Mouse (Mus musculus) heart, embryonic 14.5 days (tissue): Measurements from ENCODE around the gene Gm37240. TPM values are rescaled to one million over a fixed set of nuclear protein-coding genes. Genes with fewer than 3 reads are reported as not detected.
"Not testable (repeated sequence)": the region's sequence is repeated elsewhere in the genome, so short reads cannot be mapped to it uniquely, and the experiment has no call there.

Experiments
- ATAC-seq: fragments of 200-750 bp; cut with Nextera tagmentation; 2 replicates; pipeline ENCODE4 v1.8.0; 2017; ENCODE audit warnings: low read depth, moderate TSS enrichment; ENCODE audit not compliant: insufficient number of reproducible peaks, insufficient read depth, low FRiP score
- H3K27ac ChIP-seq, 2 experiments: fragments of 200-500 bp in 1 of 2; fragments of 300-500 bp in 1 of 2; sonication (generic) in 1 of 2; replicated peaks in 1 of 2; 2 replicates each; pipeline ENCODE4 v1.5.1; 2012 to 2014; ENCODE audit warnings: low read depth in 2 of 2, low read length in 2 of 2, control low read depth in 1 of 2, mild to moderate bottlenecking in 1 of 2, mixed read lengths in 1 of 2; ENCODE audit not compliant: control insufficient read depth in 1 of 2, insufficient read depth in 1 of 2
- H3K27me3 ChIP-seq: fragments of 300-500 bp; sonication (generic); 2 replicates; pipeline ENCODE4 v1.6.1; 2014; ENCODE audit warnings: mild to moderate bottlenecking, low read length, control low read depth; ENCODE audit not compliant: control insufficient read depth, insufficient read depth
- H3K36me3 ChIP-seq: fragments of 300-500 bp; sonication (generic); 2 replicates; pipeline ENCODE4 v1.6.1; 2014; ENCODE audit warnings: mild to moderate bottlenecking, control low read depth, low read length, mixed read lengths; ENCODE audit not compliant: control insufficient read depth, insufficient read depth
- H3K4me1 ChIP-seq, 2 experiments: fragments of 200-500 bp in 1 of 2; fragments of 300-500 bp in 1 of 2; sonication (generic) in 1 of 2; 2 replicates each; pipeline ENCODE4 v1.6.1; 2012 to 2014; ENCODE audit warnings: low read length in 2 of 2, control low read depth in 1 of 2, mixed read lengths in 1 of 2; ENCODE audit not compliant: control insufficient read depth in 2 of 2, insufficient read depth in 2 of 2
- H3K4me2 ChIP-seq: fragments of 300-500 bp; sonication (generic); 2 replicates; pipeline ENCODE4 v1.6.1; 2014; ENCODE audit warnings: mild to moderate bottlenecking, low read length
- H3K4me3 ChIP-seq, 2 experiments: fragments of 200-500 bp in 1 of 2; fragments of 300-500 bp in 1 of 2; sonication (generic) in 1 of 2; 2 replicates each; pipeline ENCODE4 v1.5.1; 2012 to 2014; ENCODE audit warnings: low read length in 2 of 2, mild to moderate bottlenecking in 2 of 2, control low read depth in 1 of 2, low read depth in 1 of 2, moderate library complexity in 1 of 2; ENCODE audit not compliant: control insufficient read depth in 1 of 2, insufficient read depth in 1 of 2
- H3K9ac ChIP-seq: fragments of 300-500 bp; sonication (generic); 2 replicates; pipeline ENCODE4 v1.6.1; 2014; ENCODE audit warnings: mild to moderate bottlenecking, low read length
- H3K9me3 ChIP-seq: fragments of 300-500 bp; sonication (generic); 2 replicates; pipeline ENCODE4 v1.6.1; 2016; ENCODE audit warnings: low read length, control low read depth; ENCODE audit not compliant: control insufficient read depth
- WGBS: fragments of 180-500 bp; shearing (Covaris S2); extraction: QIAGEN DNeasy Blood & Tissue Kit; methylation state at CpG from one replicate; pipeline ENCODE4 v1.1.7; 2014; 5-methylcytosine and 5-hydroxymethylcytosine counted together
- polyA plus RNA-seq: library from polyadenylated mRNA; unstranded; fragments of >200 nt; fragmentation: Nextera tagmentation; extraction: Ambion mirVana; gene quantifications from 2 replicates; pipeline ENCODE4 v1.2.1, GENCODE M21; 2014

Gm37240 gene
- polyA plus RNA-seq, 1 experiment from 2014 or later, result 12.3 TPM

- no peak overlapping the region for H3K4me3 ChIP-seq
- H3K36me3 ChIP-seq, result no peaks in the 10 kb centered on the region
- peaks cover 0 to 3% of the 10 kb centered on the region in 2 experiments; a peak in 2 of 4 replicates for H3K4me1 ChIP-seq
- H3K9me3 ChIP-seq, result no peaks in the 10 kb centered on the region
- peak overlapping the region; percentile 10; the same call in 1 of the 2 replicates for H3K9ac ChIP-seq
- no peak for ATAC-seq
- H3K27me3 ChIP-seq, result no peaks in the 10 kb centered on the region
- 42% methylated on average over 18 of the region's 18 CpGs for WGBS
- peak overlapping the region; percentile 37 for H3K4me2 ChIP-seq
- H3K27ac ChIP-seq, result no peak overlapping the region
These were observed 36.9 kb upstream of the Gm37240 start for GRCm38 (mm10) chr3:85923954-85924945.

- Histone ChIP-seq H3K4me2 (no peak overlapping the region), H3K27ac (no peak overlapping the region)
- 78% methylated on average over 8 of the region's 8 CpGs for WGBS
These were observed 36.0 kb upstream of the Gm37240 start for GRCm38 (mm10) chr3:85923343-85923742.

GRCm38 (mm10) chr3:85922331-85922730, 35.0 kb upstream of the Gm37240 start:
- Histone ChIP-seq H3K9me3 (no peaks in the 10 kb centered on the region), H3K27ac (no peak overlapping the region), H3K4me2 (no peak overlapping the region), H3K9ac (no peak overlapping the region), H3K4me3 (no peak overlapping the region), H3K36me3 (no peaks in the 10 kb centered on the region), H3K4me1 (peaks cover 0 to 3% of the 10 kb centered on the region in 2 experiments; a peak in 1 of 4 replicates), H3K27me3 (no peaks in the 10 kb centered on the region)
- WGBS, result 60% methylated on average over 3 of the region's 3 CpGs
- no peak for ATAC-seq

More at GRCm38 (mm10) chr3:85923343-85923742, 36.0 kb upstream of the Gm37240 start:
- no peaks in the 10 kb centered on the region for H3K27me3 ChIP-seq
- H3K4me1 ChIP-seq, result peaks cover 0 to 3% of the 10 kb centered on the region in 2 experiments; a peak in 2 of 4 replicates
- ATAC-seq, result no peak
- H3K9me3 ChIP-seq, result no peaks in the 10 kb centered on the region
- no peaks in the 10 kb centered on the region for H3K36me3 ChIP-seq
- no peak overlapping the region for H3K4me3 ChIP-seq
- H3K9ac ChIP-seq, result no peak overlapping the region

GRCm38 (mm10) chr3:85920671-85921070, 33.4 kb upstream of the Gm37240 start:
- H3K9me3 ChIP-seq, H3K36me3 ChIP-seq, H3K4me1 ChIP-seq, H3K27ac ChIP-seq, H3K27me3 ChIP-seq, H3K9ac ChIP-seq, H3K4me2 ChIP-seq, H3K4me3 ChIP-seq, ATAC-seq: not testable (repeated sequence)
- WGBS, result 56% methylated on average over 2 of the region's 2 CpGs

GRCm38 (mm10) chr3:85917600-85917999, 30.3 kb upstream of the Gm37240 start:
- Histone ChIP-seq H3K27me3 (no peaks in the 10 kb centered on the region), H3K36me3 (no peaks in the 10 kb centered on the region), H3K4me3 (no peak overlapping the region), H3K27ac (no peak overlapping the region), H3K4me1 (no peaks in the 10 kb centered on the region), H3K9ac (no peak overlapping the region), H3K4me2 (no peak overlapping the region), H3K9me3 (no peaks in the 10 kb centered on the region)
- WGBS, result 6% methylated on average over 4 of the region's 4 CpGs
- ATAC-seq, result no peak

GRCm38 (mm10) chr3:85914806-85915205, 27.5 kb upstream of the Gm37240 start:
- no peaks in the 10 kb centered on the region for H3K4me1 ChIP-seq
- no peak overlapping the region for H3K4me2 ChIP-seq
- no peak overlapping the region for H3K4me3 ChIP-seq
- no peak overlapping the region for H3K27ac ChIP-seq
- no peaks in the 10 kb centered on the region for H3K9me3 ChIP-seq
- no peak overlapping the region for H3K9ac ChIP-seq
- H3K27me3 ChIP-seq, result no peaks in the 10 kb centered on the region
- ATAC-seq, result no peak
- WGBS, result 84% methylated on average over 6 of the region's 6 CpGs
- no peaks in the 10 kb centered on the region for H3K36me3 ChIP-seq

- ATAC-seq, result no peak
- H3K9ac ChIP-seq, result no peak overlapping the region
- 74% methylated on average over 7 of the region's 7 CpGs for WGBS
- H3K27me3 ChIP-seq, result no peaks in the 10 kb centered on the region
- no peak overlapping the region for H3K27ac ChIP-seq
- no peak overlapping the region for H3K4me3 ChIP-seq
- no peaks in the 10 kb centered on the region for H3K36me3 ChIP-seq
- no peaks in the 10 kb centered on the region for H3K4me1 ChIP-seq
- H3K4me2 ChIP-seq, result no peak overlapping the region
- H3K9me3 ChIP-seq, result 0 out of 2 replicates have a peak, but pooled peaks cover 4% of the 10 kb centered on the region
These were observed 19.8 kb upstream of the Gm37240 start for GRCm38 (mm10) chr3:85907136-85907535.
